Mouse (Mus musculus) limb, embryonic 14.5 days (tissue): ENCODE measurements around the gene Xirp1. TPM values are rescaled to one million over a fixed set of nuclear protein-coding genes. Genes with fewer than 3 reads are reported as not detected.

Experiments
- ATAC-seq: fragments of 200-750 bp; cut with Nextera tagmentation; 2 replicates; pipeline ENCODE4 v1.8.0; 2017; ENCODE audit warnings: low read depth, moderate number of reproducible peaks, moderate TSS enrichment; ENCODE audit not compliant: low FRiP score
- DNase-seq: peaks from one replicate; pipeline ENCODE4 v3.0.0-alpha.2; 2015; ENCODE audit warnings: low spot score
- H3K27ac ChIP-seq: fragments of 300-500 bp; sonication (generic); replicated peaks from 2 replicates; pipeline ENCODE4 v1.5.1; 2014; ENCODE audit warnings: low read depth, mild to moderate bottlenecking, low read length, moderate library complexity, mixed read lengths
- H3K27me3 ChIP-seq: fragments of 300-500 bp; sonication (generic); 2 replicates; pipeline ENCODE4 v1.6.1; 2014; ENCODE audit warnings: low read length, mixed read lengths; ENCODE audit not compliant: control insufficient read depth, insufficient read depth
- H3K36me3 ChIP-seq: fragments of 300-500 bp; sonication (generic); 2 replicates; pipeline ENCODE4 v1.6.1; 2014; ENCODE audit warnings: mild to moderate bottlenecking, low read length, moderate library complexity, mixed read lengths; ENCODE audit not compliant: control insufficient read depth, insufficient read depth
- H3K4me1 ChIP-seq: fragments of 300-500 bp; sonication (generic); 2 replicates; pipeline ENCODE4 v1.6.1; 2014; ENCODE audit warnings: antibody characterized with exemption, low read length, mixed read lengths; ENCODE audit not compliant: control insufficient read depth, insufficient read depth
- H3K4me2 ChIP-seq: fragments of 300-500 bp; sonication (generic); replicated peaks from 2 replicates; pipeline ENCODE4 v1.6.1; 2014; ENCODE audit warnings: low read depth, mild to moderate bottlenecking, low read length, moderate library complexity; ENCODE audit not compliant: severe bottlenecking
- H3K4me3 ChIP-seq: fragments of 300-500 bp; sonication (generic); replicated peaks from 2 replicates; pipeline ENCODE4 v1.5.1; 2014; ENCODE audit warnings: low read length
- H3K9ac ChIP-seq: fragments of 300-500 bp; sonication (generic); 2 replicates; pipeline ENCODE4 v1.6.1; 2014; ENCODE audit warnings: mild to moderate bottlenecking, low read depth, low read length, moderate library complexity; ENCODE audit not compliant: severe bottlenecking
- H3K9me3 ChIP-seq: fragments of 300-500 bp; sonication (generic); 2 replicates; pipeline ENCODE4 v1.6.1; 2016; ENCODE audit warnings: low read length; ENCODE audit not compliant: control insufficient read depth
- POLR2A ChIP-seq: fragments of 200-500 bp; IDR thresholded peaks from 2 replicates; pipeline ENCODE4 v1.8.0; 2012; ENCODE audit warnings: inconsistent platforms, mild to moderate bottlenecking, moderate library complexity, borderline replicate concordance; ENCODE audit not compliant: insufficient read depth, insufficient read length; ENCODE audit errors: extremely low read depth
- WGBS: fragments of 180-500 bp; shearing (Covaris S2); extraction: QIAGEN DNeasy Blood & Tissue Kit; methylation state at CpG from one replicate; pipeline ENCODE4 v1.1.7; 2014; 5-methylcytosine and 5-hydroxymethylcytosine counted together
- polyA plus RNA-seq, 2 experiments: library from polyadenylated mRNA; depleted of rRNA in 1 of 2; stranded (reverse) in 1 of 2; unstranded in 1 of 2; fragments of >200 nt; fragmentation: Nextera tagmentation in 1 of 2; extraction: Ambion mirVana in 1 of 2; gene quantifications; 2 replicates each; pipeline versions ENCODE4 v1.2.1 to v1.2.3; 2012 to 2014

The Xirp1 gene
- polyA plus RNA-seq, 2 experiments, result 1.4 to 2.2 TPM

DNA sequence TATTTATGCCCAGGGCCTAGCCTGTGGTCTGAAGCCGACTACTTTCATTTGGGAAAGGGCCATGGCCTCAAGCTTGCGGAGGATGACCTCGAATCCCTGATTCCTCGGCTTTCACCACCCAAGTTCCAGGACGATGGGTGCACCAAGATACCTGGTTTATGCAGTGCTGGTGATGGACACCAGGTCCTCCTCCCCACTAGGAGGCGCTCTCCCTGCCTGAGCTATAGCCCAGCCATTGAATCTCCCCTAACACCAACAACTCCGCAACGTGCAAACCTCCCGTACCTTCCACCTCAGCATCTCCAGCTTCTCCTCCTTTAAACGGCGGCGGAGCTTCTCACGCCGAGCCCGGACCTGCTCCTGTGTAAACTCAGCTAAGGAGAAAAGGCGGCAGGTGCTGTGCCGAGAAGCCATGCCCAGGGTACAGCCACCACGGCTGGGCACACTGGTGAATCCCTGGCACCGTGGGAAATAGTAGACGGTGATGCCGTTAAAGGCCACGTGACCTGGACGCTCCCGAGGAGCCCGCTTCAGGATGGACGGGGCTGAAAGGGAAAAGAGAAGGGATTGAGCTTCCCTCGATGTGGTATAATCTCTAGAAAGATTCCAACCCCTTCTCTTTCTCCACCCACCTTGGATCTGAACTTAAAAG, 49.4 kb downstream of the Xirp1 start:
- H3K4me3 ChIP-seq, result no peak overlapping the region
- no peak overlapping the region for H3K27ac ChIP-seq
- H3K27me3 ChIP-seq, result no peaks in the 10 kb centered on the region
- no peak overlapping the region for H3K9ac ChIP-seq
- TF ChIP-seq POLR2A, result no peak
- H3K4me1 ChIP-seq, result peaks cover 43% of the 10 kb centered on the region
- 88% methylated on average over 27 of the region's 27 CpGs for WGBS
- no peak for ATAC-seq
- no peak for DNase-seq
- H3K36me3 ChIP-seq, result peaks cover 40% of the 10 kb centered on the region
- H3K9me3 ChIP-seq, result no peaks in the 10 kb centered on the region
- no peak overlapping the region for H3K4me2 ChIP-seq

DNA sequence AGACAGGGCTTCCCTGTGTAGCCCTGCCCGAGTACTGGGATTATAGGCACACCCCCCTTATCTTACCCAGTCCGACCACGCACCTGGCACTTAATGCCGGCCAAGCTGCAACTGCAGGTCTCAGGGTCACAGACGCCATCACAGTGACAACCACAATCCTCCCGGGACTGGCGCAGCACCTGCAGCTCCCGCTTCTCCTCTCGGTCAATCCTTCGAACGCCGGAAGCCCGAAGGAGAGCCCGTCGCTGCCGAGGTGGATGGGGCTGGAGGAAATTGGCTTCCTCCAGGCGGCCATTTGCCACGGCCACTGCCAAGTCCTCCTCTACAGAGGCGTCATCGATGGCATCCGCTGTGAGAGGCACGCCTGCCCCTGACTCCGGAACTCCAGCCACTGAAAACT, 50.1 kb downstream of the Xirp1 start:
- peaks cover 40% of the 10 kb centered on the region for H3K36me3 ChIP-seq
- ATAC-seq, result no peak
- no peak overlapping the region for H3K9ac ChIP-seq
- 91% methylated on average over 23 of the region's 23 CpGs for WGBS
- H3K9me3 ChIP-seq, result no peaks in the 10 kb centered on the region
- no peak overlapping the region for H3K27ac ChIP-seq
- H3K4me3 ChIP-seq, result no peak overlapping the region
- peaks cover 36% of the 10 kb centered on the region for H3K4me1 ChIP-seq
- no peak overlapping the region for H3K4me2 ChIP-seq
- DNase-seq, result no peak
- no peaks in the 10 kb centered on the region for H3K27me3 ChIP-seq
- TF ChIP-seq POLR2A, result no peak

DNA sequence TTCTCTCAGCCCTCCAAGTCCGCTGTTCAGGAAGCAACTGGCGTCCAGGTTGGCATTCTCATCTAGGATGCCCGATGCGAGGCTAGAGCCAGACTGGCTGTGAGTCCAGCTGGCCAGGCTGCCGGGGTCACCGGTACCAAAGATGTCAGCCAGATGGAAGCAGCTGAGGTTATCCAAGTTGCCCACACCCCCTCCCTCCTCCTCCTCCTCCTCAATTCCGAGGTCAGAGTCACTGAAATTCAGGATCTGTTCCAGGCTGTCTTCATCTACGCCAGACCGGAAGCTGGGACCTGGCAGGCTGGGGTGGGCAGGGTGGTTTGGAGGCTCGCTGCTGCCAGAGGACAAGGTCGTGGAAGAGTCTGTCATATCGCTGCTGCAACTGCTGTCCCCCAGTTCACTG, 50.8 kb downstream of the Xirp1 start:
- Histone ChIP-seq H3K36me3 (peaks cover 40% of the 10 kb centered on the region), H3K4me2 (no peak overlapping the region), H3K9me3 (no peaks in the 10 kb centered on the region), H3K4me1 (peaks cover 29% of the 10 kb centered on the region), H3K27ac (no peak overlapping the region), H3K9ac (no peak overlapping the region), H3K27me3 (no peaks in the 10 kb centered on the region), H3K4me3 (no peak overlapping the region)
- TF ChIP-seq POLR2A, result no peak
- WGBS, result 84% methylated on average over 12 of the region's 12 CpGs
- ATAC-seq, result no peak
- no peak for DNase-seq

DNA sequence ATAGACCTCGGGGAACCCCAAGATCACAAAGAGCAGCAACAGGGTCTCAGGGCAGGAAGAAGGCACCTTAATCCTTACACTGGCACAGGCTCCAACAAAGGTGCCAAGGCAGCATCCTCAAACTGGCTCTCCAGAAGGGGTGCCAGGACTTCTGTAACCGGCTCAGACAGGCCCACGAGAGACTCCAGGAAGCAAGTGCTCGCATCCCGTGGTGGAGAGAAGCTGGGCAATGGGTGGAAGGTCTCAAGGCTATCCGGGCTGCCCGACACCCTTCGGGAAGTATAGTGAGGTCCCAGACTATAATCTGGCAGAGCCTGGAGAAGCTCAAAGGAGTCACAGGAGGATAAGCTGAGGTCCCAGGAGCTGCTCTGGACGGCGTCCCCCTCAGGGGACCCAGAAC, 51.2 kb downstream of the Xirp1 start:
- Histone ChIP-seq H3K27me3 (no peaks in the 10 kb centered on the region), H3K9me3 (no peaks in the 10 kb centered on the region), H3K4me1 (peaks cover 25% of the 10 kb centered on the region), H3K27ac (no peak overlapping the region), H3K36me3 (peaks cover 40% of the 10 kb centered on the region), H3K4me2 (no peak overlapping the region), H3K9ac (no peak overlapping the region), H3K4me3 (no peak overlapping the region)
- no peak for ATAC-seq
- no peak for TF ChIP-seq POLR2A
- 91% methylated on average over 10 of the region's 10 CpGs for WGBS
- DNase-seq, result no peak

DNA sequence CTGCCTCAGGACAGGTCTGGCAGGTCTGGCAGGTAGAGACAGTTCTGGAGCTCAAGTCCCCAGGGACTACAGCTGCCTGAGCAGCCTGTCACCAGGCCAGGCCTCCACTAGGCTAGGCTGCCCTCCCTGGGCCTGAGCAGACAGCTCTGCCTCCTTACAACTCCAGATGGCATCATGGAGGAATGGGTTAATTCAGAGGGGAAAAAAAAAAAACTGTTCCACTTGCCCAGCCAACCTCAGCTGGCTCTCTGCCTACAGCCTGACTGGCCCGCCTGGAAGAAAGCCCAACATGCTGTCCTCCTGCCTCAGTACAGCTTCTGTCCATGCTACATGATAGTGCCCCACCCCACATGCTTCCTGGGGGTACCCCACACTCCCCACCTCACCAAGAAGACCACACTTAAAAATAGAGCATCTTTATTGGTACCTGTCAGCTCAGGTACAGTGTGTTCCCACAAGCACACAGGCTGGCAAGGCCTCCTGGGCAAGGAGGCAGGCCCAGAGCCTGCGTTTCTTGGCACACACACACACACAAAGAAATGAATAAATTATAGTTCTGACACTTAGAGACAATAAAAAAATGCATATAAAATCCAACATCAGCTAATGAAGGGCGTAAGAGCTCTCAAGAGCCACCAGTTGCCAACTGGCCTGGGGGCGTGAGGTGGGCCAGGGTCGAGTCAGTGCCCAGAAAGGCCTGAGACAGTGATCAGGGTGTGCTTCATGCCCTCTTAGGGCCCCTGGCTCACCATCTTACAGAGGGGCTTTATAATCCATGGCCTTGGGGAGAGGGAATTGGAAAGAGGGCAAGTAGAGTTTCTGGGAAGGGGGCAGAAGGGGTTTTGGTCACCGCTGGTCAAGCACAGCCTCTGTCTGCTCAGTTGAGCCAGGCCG, 52.4 kb downstream of the Xirp1 start:
- 59% methylated on average over 7 of the region's 7 CpGs for WGBS
- Histone ChIP-seq H3K9ac (no peak overlapping the region), H3K4me3 (no peak overlapping the region), H3K4me2 (no peak overlapping the region), H3K36me3 (peaks cover 40% of the 10 kb centered on the region), H3K4me1 (peaks cover 16% of the 10 kb centered on the region), H3K27ac (peak overlapping the region; percentile 38; the same call in 1 of the 2 replicates), H3K9me3 (no peaks in the 10 kb centered on the region), H3K27me3 (no peaks in the 10 kb centered on the region)
- DNase-seq (peak; percentile 69), ATAC-seq (0 out of 2 replicates have a peak, but pooled peaks have one; percentile 11)
- no peak for TF ChIP-seq POLR2A
